In genomic region chr19:43464294-43464687, GRCm38 (mm10) we compare ENCODE assay signal across 17 mouse cellular contexts. TPM values are rescaled to one million over a fixed set of nuclear protein-coding genes. Genes with fewer than 3 reads are reported as not detected.
"Had no signal": no experiment of that assay in that cellular context is flagged by ENCODE, and none has a peak within 500 bp of the region (broad histone marks: within the 10 kb centered on the region; RNA-seq: fewer than 3 reads in every experiment).

No protein-coding gene starts in this region.

- H3K4me2 ChIP-seq: hindbrain, embryonic 14.5 days; limb, embryonic 13.5 days; lung, embryonic 15.5 days; midbrain, embryonic 11.5 days; midbrain, embryonic 15.5 days; neural tube, embryonic 12.5 days; stomach, embryonic 15.5 days had no signal

- ATAC-seq: midbrain, embryonic 15.5 days had no signal

- DNase-seq: left cerebral cortex, postnatal 4 days; lung, postnatal 14 days; retina, postnatal 1 day; right cerebral cortex, postnatal 4 days; spleen, adult 18-20 months; thymus, adult 2 months; thymus, postnatal 25 days had no signal

- H3K9me3 ChIP-seq: limb, embryonic 13.5 days; lung, embryonic 15.5 days; midbrain, embryonic 15.5 days; neural tube, embryonic 12.5 days; stomach, embryonic 15.5 days had no signal

- H3K36me3 ChIP-seq: limb, embryonic 13.5 days; lung, embryonic 15.5 days; midbrain, embryonic 15.5 days; neural tube, embryonic 12.5 days; stomach, embryonic 15.5 days had no signal

- H3K27me3 ChIP-seq: limb, embryonic 13.5 days; lung, embryonic 15.5 days; midbrain, embryonic 15.5 days; neural tube, embryonic 12.5 days; stomach, embryonic 15.5 days had no signal

- H3K9ac ChIP-seq: hindbrain, embryonic 14.5 days; limb, embryonic 13.5 days; liver, embryonic 14.5 days; lung, embryonic 15.5 days; midbrain, embryonic 15.5 days; neural tube, embryonic 12.5 days; stomach, embryonic 15.5 days had no signal

- H3K4me1 ChIP-seq: limb, embryonic 13.5 days; lung, embryonic 15.5 days; megakaryocyte, embryonic 14.5 days; midbrain, embryonic 15.5 days; neural tube, embryonic 12.5 days; stomach, embryonic 15.5 days had no signal

- H3K27ac ChIP-seq: hindbrain, embryonic 14.5 days; limb, embryonic 13.5 days; liver, embryonic 14.5 days; lung, embryonic 15.5 days; macrophage; midbrain, embryonic 15.5 days; neural tube, embryonic 12.5 days; stomach, embryonic 15.5 days had no signal

- H3K4me3 ChIP-seq: limb, embryonic 13.5 days; lung, embryonic 15.5 days; megakaryocyte, embryonic 14.5 days; midbrain, embryonic 15.5 days; neural tube, embryonic 12.5 days; stomach, embryonic 15.5 days had no signal

RNA-seq across cellular contexts. Expression of gene Cnnm1, which starts 24.1 kb away (rescaled TPM):
- polyA plus RNA-seq: macrophage had no signal
